ENCODE assay signal across 8 mouse cellular contexts in the genomic region with DNA sequence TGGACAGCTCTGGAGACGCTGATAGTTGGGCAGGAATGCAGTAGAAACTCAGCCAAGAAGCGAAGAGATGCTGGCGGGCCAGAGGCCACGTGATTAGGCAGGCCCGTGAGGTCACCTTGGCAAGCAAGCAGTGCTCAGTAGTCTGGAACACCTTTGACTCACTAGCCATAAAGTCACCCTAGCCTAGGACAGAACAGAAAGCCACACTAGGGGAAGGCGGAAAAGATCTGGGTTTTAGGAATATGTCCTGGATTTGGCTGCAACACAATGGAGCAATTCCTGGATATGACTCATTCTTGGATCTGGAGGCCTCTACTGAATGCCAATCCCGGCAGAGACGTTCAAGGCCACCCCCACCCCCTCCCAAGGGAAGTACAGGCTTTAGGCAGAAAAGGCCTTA. TPM values are rescaled to one million over a fixed set of nuclear protein-coding genes. Genes with fewer than 3 reads are reported as not detected.
DNase-seq lines count a peak whose midpoint lies in the region; ATAC-seq and TF ChIP-seq lines count a peak whose summit lies in the region.

No protein-coding gene starts in this region.

- in situ Hi-C loops in ES-E14 (cut with MboI; ENCODE audit: low sequenced_read_pairs in 2 of 2, unreplicated experiment in 2 of 2), result no loop called here

- no peaks in the 10 kb centered on the region for H3K27me3 ChIP-seq in hindbrain, embryonic 12.5 days
- no peaks in the 10 kb centered on the region for H3K27me3 ChIP-seq in midbrain, embryonic 16.5 days (ENCODE audit: control insufficient read depth, insufficient read depth, low read depth, low read length)
- H3K27me3 ChIP-seq in hindbrain, postnatal 0 days (ENCODE audit: insufficient read depth, low read length), result no peaks in the 10 kb centered on the region

- WGBS in hindbrain, embryonic 12.5 days, result 82% methylated on average over 8 of the region's 8 CpGs
- 87% methylated on average over 8 of the region's 8 CpGs for WGBS in midbrain, embryonic 16.5 days
- WGBS in hindbrain, postnatal 0 days, result 74% methylated on average over 8 of the region's 8 CpGs

- H3K9me3 ChIP-seq in ES-E14 (ENCODE audit: control insufficient read depth, insufficient read depth, low read depth, low read length), result no peaks in the 10 kb centered on the region
- no peaks in the 10 kb centered on the region for H3K9me3 ChIP-seq in hindbrain, embryonic 12.5 days (replicated peaks)
- no peaks in the 10 kb centered on the region for H3K9me3 ChIP-seq in midbrain, embryonic 16.5 days (replicated peaks; ENCODE audit: control insufficient read depth, low read length, poor library complexity, severe bottlenecking)
- no peaks in the 10 kb centered on the region for H3K9me3 ChIP-seq in hindbrain, postnatal 0 days (ENCODE audit: low read length)

- H3K4me1 ChIP-seq in ES-E14 (ENCODE audit: control insufficient read depth in 2 of 2, insufficient read depth in 2 of 2, low read length in 2 of 2, poor library complexity in 1 of 2), result peaks cover 11 to 20% of the 10 kb centered on the region in 2 experiments; a peak in 3 of 4 replicates
- peaks cover 2% of the 10 kb centered on the region for H3K4me1 ChIP-seq in hindbrain, embryonic 12.5 days
- peaks cover 5% of the 10 kb centered on the region for H3K4me1 ChIP-seq in midbrain, embryonic 16.5 days (ENCODE audit: control insufficient read depth, insufficient read depth, low read length)
- H3K4me1 ChIP-seq in hindbrain, postnatal 0 days (ENCODE audit: insufficient read depth, low read length), result peaks cover under 1% of the 10 kb centered on the region

- no peak for ATAC-seq in hindbrain, embryonic 12.5 days (ENCODE audit: low FRiP score)
- ATAC-seq in midbrain, embryonic 16.5 days, result no peak
- ATAC-seq in hindbrain, postnatal 0 days, result no peak

- H3K4me2 ChIP-seq in hindbrain, embryonic 12.5 days (replicated peaks), result no peak overlapping the region
- H3K4me2 ChIP-seq in midbrain, embryonic 16.5 days (ENCODE audit: low read length), result no peak overlapping the region
- no peak overlapping the region for H3K4me2 ChIP-seq in hindbrain, postnatal 0 days (ENCODE audit: low read depth, low read length)

- TF ChIP-seq CTCF in hindbrain, postnatal 0 days (IDR thresholded peaks at IDR 0.05; ENCODE audit: low read depth), result no peak

- peak overlapping the region; percentile 26 for H3K9ac ChIP-seq in ES-E14 (ENCODE audit: insufficient read depth, low read depth, low read length, poor library complexity, severe bottlenecking)
- H3K9ac ChIP-seq in hindbrain, embryonic 12.5 days, result no peak overlapping the region
- no peak overlapping the region for H3K9ac ChIP-seq in midbrain, embryonic 16.5 days (ENCODE audit: low read depth, low read length)
- H3K9ac ChIP-seq in hindbrain, postnatal 0 days (replicated peaks; ENCODE audit: low read length), result no peak overlapping the region

- H3K4me3 ChIP-seq in ES-E14 (ENCODE audit: insufficient read depth in 1 of 2, low read depth in 1 of 2, low read length in 2 of 2, poor library complexity in 1 of 2, severe bottlenecking in 1 of 2), result peak overlapping the region in 1 of 2 experiments; percentile 59; a peak in 2 of 4 replicates
- no peak overlapping the region for H3K4me3 ChIP-seq in hindbrain, embryonic 12.5 days
- H3K4me3 ChIP-seq in midbrain, embryonic 16.5 days (ENCODE audit: low read depth, low read length), result no peak overlapping the region
- H3K4me3 ChIP-seq in hindbrain, postnatal 0 days (ENCODE audit: low read length), result no peak overlapping the region

- DNase-seq in ES-E14 (ENCODE audit: low read depth, low spot score), result no peak
- peak; percentile 79 for DNase-seq in adrenal gland, postnatal 10 days
- peak; percentile 87 to 92 for DNase-seq in heart, adult 18-20 months
- DNase-seq in kidney, postnatal 14 days, result peak; percentile 74
- no peak for DNase-seq in urinary bladder, adult 2 months (ENCODE audit: low spot score)
- DNase-seq in hindbrain, postnatal 0 days (ENCODE audit: low spot score), result no peak

- peak overlapping the region; percentile 43 for H3K27ac ChIP-seq in ES-E14 (ENCODE audit: insufficient read depth, low read depth, low read length, poor library complexity, severe bottlenecking)
- H3K27ac ChIP-seq in hindbrain, embryonic 12.5 days, result no peak overlapping the region
- H3K27ac ChIP-seq in midbrain, embryonic 16.5 days (ENCODE audit: low read length), result no peak overlapping the region
- H3K27ac ChIP-seq in hindbrain, postnatal 0 days, result no peak overlapping the region

- peaks cover 5% of the 10 kb centered on the region; the same call in 1 of the 2 replicates for H3K36me3 ChIP-seq in ES-E14 (ENCODE audit: control insufficient read depth, insufficient read depth, low read length, poor library complexity, severe bottlenecking)
- H3K36me3 ChIP-seq in hindbrain, embryonic 12.5 days, result no peaks in the 10 kb centered on the region
- no peaks in the 10 kb centered on the region for H3K36me3 ChIP-seq in midbrain, embryonic 16.5 days (ENCODE audit: control insufficient read depth, insufficient read depth, low read length)
- H3K36me3 ChIP-seq in hindbrain, postnatal 0 days (ENCODE audit: insufficient read depth, low read length), result no peaks in the 10 kb centered on the region

TF ChIP-seq in ES-E14, 5 proteins besides CTCF, POLR2A, EP300 and RAD21:
- TF ChIP-seq HCFC1 (IDR thresholded peaks at IDR 0.05; ENCODE audit: borderline replicate concordance, insufficient read depth, low read length) (no peak), CHD2 (IDR thresholded peaks at IDR 0.05; ENCODE audit: low read depth, low read length) (no peak)

RNA-seq across cellular contexts. Expression of a gene that starts 3.4 kb away (rescaled TPM):
- 11.7 and 15.2 TPM in 2 replicates for total RNA-seq in ES-E14 (2012; rRNA removed)
- total RNA-seq in adrenal gland, postnatal 10 days (2021), result 10 to 100 TPM; 26.6 to 29.5 TPM
- 10 to 100 TPM; 12.5 to 15.2 TPM for total RNA-seq in heart, adult 18-20 months (2021)
- 19.5 and 19.8 TPM in 2 replicates for polyA plus RNA-seq in hindbrain, embryonic 12.5 days (2016; fragmentation: Nextera tagmentation; extraction: Ambion mirVana)
- 32.6 and 37.6 TPM in 2 replicates for polyA plus RNA-seq in midbrain, embryonic 16.5 days (2015; fragmentation: Nextera tagmentation; extraction: Ambion mirVana)
- 35.4 TPM in 2 replicates for polyA plus RNA-seq in urinary bladder, adult 2 months (2012; rRNA removed)
- total RNA-seq in hindbrain, postnatal 0 days (2014; rRNA removed), result 34.6 and 35.8 TPM in 2 replicates
- polyA plus RNA-seq in hindbrain, postnatal 0 days (2015; fragmentation: Nextera tagmentation; extraction: Ambion mirVana), result 28.5 and 28.9 TPM in 2 replicates

RNA-seq across cellular contexts. Expression of a gene that starts 18.8 kb away (rescaled TPM):
- 6.4 and 6.7 TPM in 2 replicates for total RNA-seq in ES-E14 (2012; rRNA removed)
- 10 to 100 TPM; 54.1 to 67.5 TPM for total RNA-seq in adrenal gland, postnatal 10 days (2021)
- 10 to 100 TPM; 35.9 to 40.4 TPM for total RNA-seq in heart, adult 18-20 months (2021)
- 7.5 and 8.1 TPM in 2 replicates for polyA plus RNA-seq in hindbrain, embryonic 12.5 days (2016; fragmentation: Nextera tagmentation; extraction: Ambion mirVana)
- polyA plus RNA-seq in midbrain, embryonic 16.5 days (2015; fragmentation: Nextera tagmentation; extraction: Ambion mirVana), result 12.0 and 16.7 TPM in 2 replicates
- 7.1 and 8.8 TPM in 2 replicates for polyA plus RNA-seq in urinary bladder, adult 2 months (2012; rRNA removed)
- total RNA-seq in hindbrain, postnatal 0 days (2014; rRNA removed), result 43.6 and 61.8 TPM in 2 replicates
- polyA plus RNA-seq in hindbrain, postnatal 0 days (2015; fragmentation: Nextera tagmentation; extraction: Ambion mirVana), result 7.1 and 8.7 TPM in 2 replicates

RNA-seq across cellular contexts. Expression of a gene that starts 26.9 kb away (rescaled TPM):
- total RNA-seq in ES-E14 (2012; rRNA removed), result 4.6 and 7.8 TPM in 2 replicates
- total RNA-seq in adrenal gland, postnatal 10 days (2021), result 10 to 100 TPM in 1 of 2 experiments, 1 to 10 TPM in 1; 6.9 to 12.7 TPM
- total RNA-seq in heart, adult 18-20 months (2021), result under 1 TPM; 0.07 to 0.33 TPM
- polyA plus RNA-seq in hindbrain, embryonic 12.5 days (2016; fragmentation: Nextera tagmentation; extraction: Ambion mirVana), result 53.3 and 56.7 TPM in 2 replicates
- polyA plus RNA-seq in midbrain, embryonic 16.5 days (2015; fragmentation: Nextera tagmentation; extraction: Ambion mirVana), result 84.4 and 86.4 TPM in 2 replicates
- polyA plus RNA-seq in urinary bladder, adult 2 months (2012; rRNA removed), result 0.25 and 0.32 TPM in 2 replicates
- total RNA-seq in hindbrain, postnatal 0 days (2014; rRNA removed), result 101 and 108 TPM in 2 replicates
- 64.7 and 67.8 TPM in 2 replicates for polyA plus RNA-seq in hindbrain, postnatal 0 days (2015; fragmentation: Nextera tagmentation; extraction: Ambion mirVana)

RNA-seq across cellular contexts. Expression of a gene that starts 50.9 kb away (rescaled TPM):
- 29.0 and 42.6 TPM in 2 replicates for total RNA-seq in ES-E14 (2012; rRNA removed)
- total RNA-seq in adrenal gland, postnatal 10 days (2021), result 100 to 1,000 TPM; 106 to 128 TPM
- 10 to 100 TPM; 44.8 to 55.0 TPM for total RNA-seq in heart, adult 18-20 months (2021)
- polyA plus RNA-seq in hindbrain, embryonic 12.5 days (2016; fragmentation: Nextera tagmentation; extraction: Ambion mirVana), result 67.4 and 72.0 TPM in 2 replicates
- polyA plus RNA-seq in midbrain, embryonic 16.5 days (2015; fragmentation: Nextera tagmentation; extraction: Ambion mirVana), result 88.3 and 95.2 TPM in 2 replicates
- polyA plus RNA-seq in urinary bladder, adult 2 months (2012; rRNA removed), result 73.2 and 85.8 TPM in 2 replicates
- 57.6 and 65.4 TPM in 2 replicates for total RNA-seq in hindbrain, postnatal 0 days (2014; rRNA removed)
- 105 and 109 TPM in 2 replicates for polyA plus RNA-seq in hindbrain, postnatal 0 days (2015; fragmentation: Nextera tagmentation; extraction: Ambion mirVana)

RNA-seq across cellular contexts. Expression of a gene that starts 51.1 kb away (rescaled TPM):
- total RNA-seq in ES-E14 (2012; rRNA removed), result 0.36 TPM in 1 of 2 replicates, not detected in the other
- total RNA-seq in adrenal gland, postnatal 10 days (2021), result 1 to 10 TPM; 5.6 to 9.2 TPM
- total RNA-seq in heart, adult 18-20 months (2021), result 1 to 10 TPM; 4.6 to 5.0 TPM
- not detected in 2 replicates for polyA plus RNA-seq in hindbrain, embryonic 12.5 days (2016; fragmentation: Nextera tagmentation; extraction: Ambion mirVana)
- not detected in 2 replicates for polyA plus RNA-seq in midbrain, embryonic 16.5 days (2015; fragmentation: Nextera tagmentation; extraction: Ambion mirVana)
- polyA plus RNA-seq in urinary bladder, adult 2 months (2012; rRNA removed), result 0.06 TPM in 2 replicates
- 1.6 and 1.8 TPM in 2 replicates for total RNA-seq in hindbrain, postnatal 0 days (2014; rRNA removed)
- polyA plus RNA-seq in hindbrain, postnatal 0 days (2015; fragmentation: Nextera tagmentation; extraction: Ambion mirVana), result not detected in 2 replicates

Comparison
In these comparisons a context has a peak if more than half of its experiments do, and no peak if none do; other contexts are left out.
1. DNase-seq: peak in adrenal gland, postnatal 10 days (single experiment), heart, adult 18-20 months (2 of 2) and kidney, postnatal 14 days (single experiment); none in ES-E14 (single experiment), urinary bladder, adult 2 months (single experiment) and hindbrain, postnatal 0 days (single experiment).